Mouse (Mus musculus): ENCODE data around the gene Elmo1. TPM values are rescaled to one million over a fixed set of nuclear protein-coding genes. Genes with fewer than 3 reads are reported as not detected.

Elmo1 gene
- polyA plus RNA-seq, 1 experiment = 0.40 TPM

DNA sequence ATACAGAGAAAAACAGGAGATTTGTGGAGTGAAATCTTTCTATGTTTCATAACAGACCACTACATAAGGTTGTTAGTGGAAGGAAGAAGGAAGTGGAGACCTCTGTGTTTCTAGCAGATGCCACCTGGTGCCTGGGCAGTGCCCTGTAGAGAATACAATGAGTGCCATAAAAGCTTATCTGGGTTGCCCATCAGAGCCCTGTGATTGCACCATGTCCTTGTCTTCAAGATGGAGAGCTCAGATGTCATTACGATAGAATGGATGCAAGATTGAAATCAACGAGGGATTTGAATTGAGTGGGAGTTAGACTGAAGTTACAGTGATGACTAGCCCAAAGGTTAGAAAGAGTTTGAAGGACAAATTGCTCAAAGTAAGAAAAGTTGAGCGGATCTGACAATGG lies 252.5 kb downstream of the Elmo1 start:
- no peak overlapping the region for H3K4me2 ChIP-seq (ENCODE audit: low read depth)
- no peaks in the 10 kb centered on the region for H3K27me3 ChIP-seq (ENCODE audit: control insufficient read depth, insufficient read depth, insufficient read length)
- TF ChIP-seq POLR2A (IDR thresholded peaks at IDR 0.05; ENCODE audit: insufficient read length, low read depth) = no peak
- no peak for TF ChIP-seq MYOD1 (IDR thresholded peaks at IDR 0.05; ENCODE audit: control insufficient read depth in 1 of 3, insufficient read length in 2 of 3, low read depth in 2 of 3)
- no peak for TF ChIP-seq POLR2AphosphoS2 (IDR thresholded peaks at IDR 0.05; ENCODE audit: insufficient read length, low read depth)
- TF ChIP-seq SRF (IDR thresholded peaks at IDR 0.05; ENCODE audit: control insufficient read depth, insufficient read length, low read depth) = no peak
- TF ChIP-seq TCF3 (IDR thresholded peaks at IDR 0.05; ENCODE audit: insufficient read length, low read depth) = no peak
- TF ChIP-seq MAX (IDR thresholded peaks at IDR 0.05; ENCODE audit: low read depth) = no peak
- no peak for TF ChIP-seq USF1 (IDR thresholded peaks at IDR 0.05; ENCODE audit: low read depth)
- no peak for TF ChIP-seq TCF12 (IDR thresholded peaks at IDR 0.05; ENCODE audit: insufficient read depth, poor library complexity, severe bottlenecking)
- TF ChIP-seq CEBPB (IDR thresholded peaks at IDR 0.05; ENCODE audit: insufficient read depth, poor library complexity, severe bottlenecking) = no peak
- TF ChIP-seq E2F4 (IDR thresholded peaks at IDR 0.05; ENCODE audit: insufficient read depth) = no peak
- no peak for TF ChIP-seq REST (IDR thresholded peaks at IDR 0.05; ENCODE audit: insufficient read depth, insufficient read length)
- no peak for TF ChIP-seq MYOG (IDR thresholded peaks at IDR 0.05; ENCODE audit: control insufficient read depth in 1 of 3, insufficient read depth in 1 of 3, insufficient read length in 2 of 3, low read depth in 2 of 3)
- no peaks in the 10 kb centered on the region for H3K36me3 ChIP-seq (ENCODE audit: control insufficient read depth, insufficient read depth)
- no peak overlapping the region for H3ac ChIP-seq (ENCODE audit: control insufficient read depth, insufficient read length)
- no peak overlapping the region for H3K4me3 ChIP-seq
- no peaks in the 10 kb centered on the region for H3K79me2 ChIP-seq (ENCODE audit: control insufficient read depth, insufficient read depth)

DNA sequence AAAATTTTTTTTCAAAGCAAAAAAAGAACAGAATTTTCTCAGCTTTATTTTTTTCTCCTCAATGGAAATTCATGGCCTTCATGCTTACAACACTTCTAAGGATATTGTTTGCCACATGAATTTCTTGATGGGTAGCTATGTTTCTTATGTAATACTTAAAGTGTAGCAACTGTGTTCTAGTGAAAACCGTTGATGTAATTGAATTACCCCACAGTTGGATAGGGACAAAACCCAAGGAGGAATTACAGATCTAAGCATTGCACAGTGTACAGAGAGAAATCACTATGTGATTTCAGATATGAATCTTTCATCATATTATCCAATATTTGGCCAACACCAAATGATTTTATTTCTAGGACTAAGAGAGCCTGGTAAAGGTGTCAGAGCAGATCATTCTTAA lies 259.4 kb downstream of the Elmo1 start:
- H3K27me3 ChIP-seq (ENCODE audit: control insufficient read depth, insufficient read depth, insufficient read length) = no peaks in the 10 kb centered on the region
- no peak overlapping the region for H3K4me2 ChIP-seq (ENCODE audit: low read depth)
- no peaks in the 10 kb centered on the region for H3K79me2 ChIP-seq (ENCODE audit: control insufficient read depth, insufficient read depth)
- no peak for TF ChIP-seq MYOD1 (IDR thresholded peaks at IDR 0.05; ENCODE audit: control insufficient read depth in 1 of 3, insufficient read length in 2 of 3, low read depth in 2 of 3)
- no peak for TF ChIP-seq CEBPB (IDR thresholded peaks at IDR 0.05; ENCODE audit: insufficient read depth, poor library complexity, severe bottlenecking)
- TF ChIP-seq E2F4 (IDR thresholded peaks at IDR 0.05; ENCODE audit: insufficient read depth) = no peak
- no peak for TF ChIP-seq REST (IDR thresholded peaks at IDR 0.05; ENCODE audit: insufficient read depth, insufficient read length)
- no peak for TF ChIP-seq POLR2AphosphoS2 (IDR thresholded peaks at IDR 0.05; ENCODE audit: insufficient read length, low read depth)
- no peak for TF ChIP-seq MYOG (IDR thresholded peaks at IDR 0.05; ENCODE audit: control insufficient read depth in 1 of 3, insufficient read depth in 1 of 3, insufficient read length in 2 of 3, low read depth in 2 of 3)
- H3K4me3 ChIP-seq = no peak overlapping the region
- no peaks in the 10 kb centered on the region for H3K36me3 ChIP-seq (ENCODE audit: control insufficient read depth, insufficient read depth)
- H3ac ChIP-seq (ENCODE audit: control insufficient read depth, insufficient read length) = no peak overlapping the region

DNA sequence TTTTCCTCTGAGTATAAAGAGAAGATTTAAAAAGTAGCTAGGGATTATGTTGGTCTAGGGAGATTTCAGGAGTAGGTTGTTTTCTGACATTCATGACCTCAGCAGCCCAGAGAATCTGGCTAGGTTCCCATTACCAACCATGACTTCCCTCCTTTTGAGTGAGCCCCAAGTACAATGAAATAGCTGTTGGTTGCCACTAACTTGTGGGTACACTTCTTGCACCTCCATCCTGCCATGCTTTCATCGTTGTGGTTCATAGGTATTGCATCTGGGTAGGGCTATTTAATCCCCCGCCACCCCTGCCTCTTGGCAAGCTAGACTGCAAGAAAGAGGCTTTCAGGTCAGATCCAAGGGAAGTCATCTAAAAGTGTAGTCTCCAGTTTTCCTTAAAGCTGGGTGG lies 262.2 kb downstream of the Elmo1 start:
- no peak overlapping the region for H3K4me2 ChIP-seq (ENCODE audit: low read depth)
- H3K4me3 ChIP-seq = no peak overlapping the region
- no peaks in the 10 kb centered on the region for H3K79me2 ChIP-seq (ENCODE audit: control insufficient read depth, insufficient read depth)
- no peak overlapping the region for H3ac ChIP-seq (ENCODE audit: control insufficient read depth, insufficient read length)
- no peaks in the 10 kb centered on the region for H3K36me3 ChIP-seq (ENCODE audit: control insufficient read depth, insufficient read depth)
- no peaks in the 10 kb centered on the region for H3K27me3 ChIP-seq (ENCODE audit: control insufficient read depth, insufficient read depth, insufficient read length)
- no peak for TF ChIP-seq MYOG (IDR thresholded peaks at IDR 0.05; ENCODE audit: control insufficient read depth in 1 of 3, insufficient read depth in 1 of 3, insufficient read length in 2 of 3, low read depth in 2 of 3)

DNA sequence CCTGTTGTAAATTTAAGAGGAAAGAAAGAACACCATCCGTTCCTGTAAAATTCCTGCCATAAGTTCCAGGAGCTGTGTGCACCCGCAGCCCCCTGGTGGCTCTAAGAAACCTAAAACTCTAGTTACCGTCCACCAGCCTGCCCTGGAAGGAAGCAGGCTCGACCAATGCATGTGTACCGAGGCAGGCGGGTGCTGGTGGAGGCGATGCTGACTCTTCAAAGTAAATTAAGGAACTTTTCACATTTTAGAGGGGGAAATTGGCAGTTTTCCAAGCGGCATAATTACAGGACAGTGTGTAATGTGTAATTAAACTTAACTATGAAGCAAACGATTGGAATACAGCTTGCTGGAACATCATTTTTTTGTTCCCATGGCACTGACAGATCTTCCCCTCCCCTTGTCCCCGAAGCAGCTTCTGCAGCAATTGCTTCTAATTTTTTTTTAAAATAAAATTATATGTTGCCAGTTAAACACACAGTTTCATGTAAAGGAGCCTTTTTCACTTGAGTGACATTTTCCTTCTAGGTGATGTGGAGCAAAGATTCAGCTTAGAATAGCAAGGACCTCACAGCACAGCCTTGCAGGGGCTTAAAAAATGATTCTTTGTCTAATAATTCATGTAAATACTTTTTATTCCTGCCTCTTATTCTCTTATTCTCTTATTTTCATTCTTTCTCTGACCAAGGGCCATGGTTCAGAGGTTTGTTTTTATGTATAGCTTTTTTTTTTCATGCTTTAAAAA lies 263.6 kb downstream of the Elmo1 start:
- H3K4me2 ChIP-seq (ENCODE audit: low read depth) = no peak overlapping the region
- no peaks in the 10 kb centered on the region for H3K79me2 ChIP-seq (ENCODE audit: control insufficient read depth, insufficient read depth)
- no peaks in the 10 kb centered on the region for H3K27me3 ChIP-seq (ENCODE audit: control insufficient read depth, insufficient read depth, insufficient read length)

DNA sequence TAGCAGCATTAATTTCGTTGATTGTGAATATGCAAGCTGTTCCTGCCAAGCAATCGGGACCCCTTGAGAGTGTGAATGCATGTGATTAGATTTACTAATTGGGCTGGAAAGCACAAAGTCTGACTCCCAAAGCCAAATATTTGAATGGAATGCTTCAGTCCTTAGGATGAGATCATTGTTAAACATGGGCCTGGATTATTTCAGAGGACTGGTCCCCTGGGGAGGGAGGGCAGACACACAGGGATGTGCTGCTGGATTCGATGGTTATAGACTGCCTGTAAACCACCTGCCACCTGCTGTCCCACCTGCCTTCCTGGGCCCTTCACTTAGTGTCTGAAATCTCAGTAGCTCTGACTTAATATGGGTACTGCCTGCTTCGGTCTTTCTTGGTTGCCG lies 264.2 kb downstream of the Elmo1 start:
- no peaks in the 10 kb centered on the region for H3K27me3 ChIP-seq (ENCODE audit: control insufficient read depth, insufficient read depth, insufficient read length)
- no peaks in the 10 kb centered on the region for H3K79me2 ChIP-seq (ENCODE audit: control insufficient read depth, insufficient read depth)
- no peak overlapping the region for H3K4me3 ChIP-seq
- no peak for TF ChIP-seq MYOG (IDR thresholded peaks at IDR 0.05; ENCODE audit: control insufficient read depth in 1 of 3, insufficient read depth in 1 of 3, insufficient read length in 2 of 3, low read depth in 2 of 3)
- no peak for TF ChIP-seq USF1 (IDR thresholded peaks at IDR 0.05; ENCODE audit: low read depth)
- TF ChIP-seq MAX (IDR thresholded peaks at IDR 0.05; ENCODE audit: low read depth) = no peak
- no peak for TF ChIP-seq E2F4 (IDR thresholded peaks at IDR 0.05; ENCODE audit: insufficient read depth)
- no peak for TF ChIP-seq CEBPB (IDR thresholded peaks at IDR 0.05; ENCODE audit: insufficient read depth, poor library complexity, severe bottlenecking)
- TF ChIP-seq TCF3 (IDR thresholded peaks at IDR 0.05; ENCODE audit: insufficient read length, low read depth) = no peak
- TF ChIP-seq TCF12 (IDR thresholded peaks at IDR 0.05; ENCODE audit: insufficient read depth, poor library complexity, severe bottlenecking) = no peak
- TF ChIP-seq POLR2AphosphoS2 (IDR thresholded peaks at IDR 0.05; ENCODE audit: insufficient read length, low read depth) = no peak
- no peak for TF ChIP-seq SRF (IDR thresholded peaks at IDR 0.05; ENCODE audit: control insufficient read depth, insufficient read length, low read depth)
- TF ChIP-seq REST (IDR thresholded peaks at IDR 0.05; ENCODE audit: insufficient read depth, insufficient read length) = no peak
- no peak for TF ChIP-seq POLR2A (IDR thresholded peaks at IDR 0.05; ENCODE audit: insufficient read length, low read depth)
- no peak for TF ChIP-seq MYOD1 (IDR thresholded peaks at IDR 0.05; ENCODE audit: control insufficient read depth in 1 of 3, insufficient read length in 2 of 3, low read depth in 2 of 3)
- H3ac ChIP-seq (ENCODE audit: control insufficient read depth, insufficient read length) = no peak overlapping the region
- H3K4me2 ChIP-seq (ENCODE audit: low read depth) = no peak overlapping the region
- H3K36me3 ChIP-seq (ENCODE audit: control insufficient read depth, insufficient read depth) = no peaks in the 10 kb centered on the region

More for the DNA sequence above, 263.6 kb downstream of the Elmo1 start:
- Histone ChIP-seq H3K36me3 (ENCODE audit: control insufficient read depth, insufficient read depth) (no peaks in the 10 kb centered on the region), H3K4me3 (no peak overlapping the region), H3ac (ENCODE audit: control insufficient read depth, insufficient read length) (no peak overlapping the region)
- TF ChIP-seq POLR2A (IDR thresholded peaks at IDR 0.05; ENCODE audit: insufficient read length, low read depth) (no peak), E2F4 (IDR thresholded peaks at IDR 0.05; ENCODE audit: insufficient read depth) (no peak), TCF3 (IDR thresholded peaks at IDR 0.05; ENCODE audit: insufficient read length, low read depth) (no peak), MAX (IDR thresholded peaks at IDR 0.05; ENCODE audit: low read depth) (no peak), USF1 (IDR thresholded peaks at IDR 0.05; ENCODE audit: low read depth) (no peak), SRF (IDR thresholded peaks at IDR 0.05; ENCODE audit: control insufficient read depth, insufficient read length, low read depth) (no peak), MYOG (IDR thresholded peaks at IDR 0.05; ENCODE audit: control insufficient read depth in 1 of 3, insufficient read depth in 1 of 3, insufficient read length in 2 of 3, low read depth in 2 of 3) (no peak), REST (IDR thresholded peaks at IDR 0.05; ENCODE audit: insufficient read depth, insufficient read length) (no peak), CEBPB (IDR thresholded peaks at IDR 0.05; ENCODE audit: insufficient read depth, poor library complexity, severe bottlenecking) (no peak), TCF12 (IDR thresholded peaks at IDR 0.05; ENCODE audit: insufficient read depth, poor library complexity, severe bottlenecking) (no peak), POLR2AphosphoS2 (IDR thresholded peaks at IDR 0.05; ENCODE audit: insufficient read length, low read depth) (no peak), MYOD1 (IDR thresholded peaks at IDR 0.05; ENCODE audit: control insufficient read depth in 1 of 3, insufficient read length in 2 of 3, low read depth in 2 of 3) (no peak)
